Mouse (Mus musculus): ENCODE measurements around the gene Fbxl5. TPM values are rescaled to one million over a fixed set of nuclear protein-coding genes. Genes with fewer than 3 reads are reported as not detected.

Fbxl5 gene
- 57.7 and 58.4 TPM in 2 replicates for polyA plus RNA-seq (2016; fragmentation: Nextera tagmentation; extraction: Ambion mirVana)

DNA sequence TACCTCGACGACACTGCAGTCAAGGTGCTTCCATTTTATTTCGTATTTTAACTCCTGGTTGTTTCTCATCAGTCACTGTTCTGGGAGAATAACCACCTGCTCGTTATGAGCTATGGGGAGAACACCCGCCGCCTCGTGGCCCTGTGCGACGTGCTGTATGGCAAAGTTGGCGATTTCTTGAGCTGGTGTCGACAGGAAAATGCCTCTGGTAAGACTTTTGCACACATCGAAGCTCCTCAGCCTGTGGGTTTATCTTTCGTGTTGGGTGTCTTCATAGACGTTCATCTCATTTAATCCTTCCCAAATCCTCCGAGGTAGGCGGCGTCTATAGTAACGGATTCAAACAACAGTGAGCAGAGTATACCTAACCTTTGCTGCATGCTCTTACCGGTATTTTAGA, at the start of gene Fbxl5:
Gene Fbxl5 (minus strand): TSS at position 101 of the 400 bp plus-strand sequence.
- H3K27ac ChIP-seq, result no peak within 1 kb of the TSS
- WGBS, result 85% methylated on average over 19 of the region's 19 CpGs

DNA sequence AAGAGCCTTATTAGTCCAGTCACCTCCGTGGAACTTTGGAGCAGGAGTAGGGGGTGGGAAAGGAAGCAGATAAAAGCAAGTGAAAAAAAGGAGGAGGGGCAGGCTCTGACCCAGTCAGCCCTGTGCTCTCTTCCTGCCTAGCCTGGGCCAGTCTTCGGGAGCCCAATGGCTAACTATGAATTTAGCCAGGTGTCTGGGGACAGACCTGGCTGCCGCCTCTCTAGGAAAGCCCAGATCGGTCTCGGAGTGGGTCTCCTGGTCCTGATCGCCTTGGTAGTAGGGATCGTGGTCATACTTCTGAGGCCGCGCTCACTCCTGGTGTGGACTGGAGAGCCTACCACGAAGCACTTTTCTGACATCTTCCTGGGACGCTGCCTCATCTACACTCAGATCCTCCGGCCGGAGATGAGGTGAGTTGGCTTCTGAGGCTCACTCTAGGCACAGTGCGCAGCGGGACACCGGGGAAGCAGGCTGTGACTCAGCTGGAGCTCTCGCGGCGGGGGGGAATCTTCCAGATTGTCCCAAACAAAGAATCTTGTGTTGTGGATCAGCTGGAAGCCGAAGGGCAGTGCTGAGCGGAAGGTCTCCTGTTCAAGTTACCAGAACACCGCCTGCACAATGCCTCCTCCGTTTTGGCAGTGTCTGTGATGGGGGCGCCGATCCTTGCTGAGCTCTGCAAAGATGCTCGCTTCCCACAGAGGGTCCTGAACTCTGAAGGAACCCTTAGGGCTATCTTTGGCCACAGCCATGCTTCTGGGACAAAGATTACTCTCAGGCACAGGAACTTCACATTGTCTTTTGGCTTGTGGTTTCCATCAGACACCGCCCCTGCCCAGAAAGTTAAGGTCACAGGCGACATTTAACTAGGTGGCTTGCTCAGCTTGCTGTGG, 47.5 kb upstream of the Fbxl5 start:
- Histone ChIP-seq H3K4me3 (peak overlapping the region; percentile 53), H3K27ac (peak overlapping the region; percentile 81), H3K4me1 (peaks cover 16% of the 10 kb centered on the region), H3K27me3 (ENCODE audit: poor library complexity, severe bottlenecking) (peaks cover 15% of the 10 kb centered on the region), H3K36me3 (replicated peaks) (no peaks in the 10 kb centered on the region), H3K9me3 (no peaks in the 10 kb centered on the region)
- 2% methylated on average over 28 of the region's 28 CpGs for WGBS
- peak; percentile 33 for DNase-seq (ENCODE audit: extremely low spot score, low spot score)

More for the DNA sequence above, at the start of gene Fbxl5:
- Histone ChIP-seq H3K4me1 (peaks cover 5% of the 10 kb centered on the region; the same call in 1 of the 2 replicates), H3K4me3 (no peak within 1 kb of the TSS), H3K27me3 (ENCODE audit: poor library complexity, severe bottlenecking) (no peaks in the 10 kb centered on the region), H3K36me3 (replicated peaks) (no peaks in the 10 kb centered on the region), H3K9me3 (no peaks in the 10 kb centered on the region)
- no peak for DNase-seq (ENCODE audit: extremely low spot score, low spot score)

DNA sequence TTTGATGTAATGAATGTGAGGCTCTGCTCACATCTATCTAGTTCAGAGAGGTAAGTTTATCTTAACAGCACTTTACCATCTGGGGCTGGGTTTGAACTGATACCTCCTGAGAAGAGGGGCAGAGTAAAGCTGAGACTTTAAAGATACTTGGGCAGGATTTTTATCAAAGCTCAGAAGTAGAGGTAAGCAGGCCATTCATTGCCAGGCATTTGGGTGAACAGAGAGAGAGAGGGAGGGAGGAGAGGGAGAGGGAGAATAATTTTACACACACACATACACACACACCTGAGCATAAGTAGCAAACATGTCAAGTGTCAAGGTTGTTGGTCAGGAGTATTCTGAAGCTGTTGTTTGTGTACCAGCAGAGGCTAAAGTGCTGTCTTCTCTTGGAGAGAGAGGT, 46.8 kb upstream of the Fbxl5 start, which contains the start of gene Cd38:
Gene Cd38 (plus strand): TSS at position 301 of the 400 bp plus-strand sequence.
- Histone ChIP-seq H3K9me3 (no peaks in the 10 kb centered on the region), H3K27me3 (ENCODE audit: poor library complexity, severe bottlenecking) (peaks cover 15% of the 10 kb centered on the region), H3K27ac (peak within 1 kb of the TSS; percentile 81), H3K36me3 (replicated peaks) (no peaks in the 10 kb centered on the region), H3K4me1 (peaks cover 16% of the 10 kb centered on the region), H3K4me3 (peak within 1 kb of the TSS; percentile 53)
- no peak for DNase-seq (ENCODE audit: extremely low spot score, low spot score)

DNA sequence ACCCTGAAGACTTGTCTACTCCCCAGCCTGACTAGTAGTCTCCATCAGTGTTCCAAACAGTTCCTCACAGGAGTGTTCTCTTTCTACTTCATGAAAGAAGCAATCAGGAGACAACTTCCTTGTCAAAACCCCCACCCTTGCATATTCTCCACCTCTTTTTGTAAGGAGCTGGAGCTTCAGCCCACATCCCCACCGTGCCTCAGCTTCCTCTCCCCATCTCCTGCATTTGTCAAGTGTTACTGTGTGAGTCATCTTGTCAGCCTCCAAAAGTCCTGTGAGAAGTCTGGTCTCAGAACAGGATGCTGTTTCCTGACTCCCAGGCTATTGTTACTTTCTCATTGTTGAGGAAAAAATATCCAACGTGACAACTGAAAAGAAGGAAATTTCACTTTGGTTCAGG, 43.9 kb upstream of the Fbxl5 start:
- Histone ChIP-seq H3K4me3 (no peak overlapping the region), H3K27me3 (ENCODE audit: poor library complexity, severe bottlenecking) (peaks cover 15% of the 10 kb centered on the region), H3K9me3 (no peaks in the 10 kb centered on the region), H3K4me1 (peaks cover 16% of the 10 kb centered on the region), H3K27ac (no peak overlapping the region), H3K36me3 (replicated peaks) (no peaks in the 10 kb centered on the region)
- WGBS, result 84% methylated on average over 2 of the region's 2 CpGs
- DNase-seq (ENCODE audit: extremely low spot score, low spot score), result no peak

DNA sequence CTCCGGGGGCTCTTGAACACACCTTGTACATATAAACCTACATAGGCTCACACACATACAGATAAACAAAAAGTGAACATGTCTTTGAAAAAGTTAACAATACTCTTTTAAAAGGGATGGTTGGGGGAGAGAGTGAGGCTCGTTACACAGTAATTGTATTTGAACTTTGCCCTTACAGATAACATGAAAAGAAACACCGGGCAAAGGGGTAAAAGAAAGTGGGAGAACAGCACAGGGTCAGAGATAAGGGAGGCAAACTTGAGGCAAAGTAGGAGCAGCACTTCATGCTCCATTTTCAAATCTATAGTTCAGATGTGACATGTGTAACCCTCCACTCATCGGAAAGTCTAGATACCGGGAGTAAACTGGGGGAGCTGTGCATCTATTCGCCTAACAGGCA, 42.2 kb upstream of the Fbxl5 start:
- Histone ChIP-seq H3K4me1 (peaks cover 4% of the 10 kb centered on the region), H3K27me3 (ENCODE audit: poor library complexity, severe bottlenecking) (peaks cover 11% of the 10 kb centered on the region)

DNA sequence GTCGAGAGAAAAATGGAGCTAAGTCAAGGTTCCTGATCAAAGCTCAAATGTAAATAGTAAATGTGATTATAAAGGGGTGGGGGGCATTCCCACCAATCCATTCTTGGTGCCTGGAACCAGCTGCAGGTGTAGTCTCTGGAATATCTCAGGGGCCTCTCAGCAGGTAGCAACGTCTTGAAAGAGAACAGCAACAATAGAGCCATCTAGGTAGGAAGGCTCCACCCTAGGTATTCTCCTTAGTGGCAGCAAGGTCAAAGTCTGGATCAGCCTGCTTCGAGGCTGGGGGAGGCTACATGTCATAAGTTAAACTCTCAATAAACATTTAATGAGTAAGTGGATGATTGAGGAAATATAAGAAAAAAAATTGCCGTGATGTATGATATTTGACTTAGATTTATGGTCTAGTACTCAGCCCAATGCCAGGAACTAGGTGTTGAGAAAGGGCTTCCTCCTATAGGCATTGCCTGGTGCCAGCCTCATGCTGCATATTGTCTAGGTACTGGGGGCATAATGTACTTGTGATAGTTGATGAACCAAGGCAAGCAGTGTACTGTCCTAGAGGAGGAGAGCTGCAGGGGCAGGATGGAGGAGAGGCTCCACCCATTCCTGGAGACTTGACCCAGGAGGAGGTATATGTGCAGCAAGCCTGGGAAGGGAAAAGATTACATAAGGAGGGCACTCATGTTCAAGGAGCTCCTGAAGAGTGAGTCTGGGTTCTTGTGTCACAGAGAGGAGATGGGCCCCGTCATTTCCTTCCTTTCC, 39.4 kb upstream of the Fbxl5 start:
- 82% methylated on average over 5 of the region's 5 CpGs for WGBS
- H3K4me3 ChIP-seq, result no peak overlapping the region
- no peak overlapping the region for H3K27ac ChIP-seq

More for the DNA sequence above, 42.2 kb upstream of the Fbxl5 start:
- Histone ChIP-seq H3K36me3 (replicated peaks) (no peaks in the 10 kb centered on the region), H3K27ac (no peak overlapping the region), H3K9me3 (no peaks in the 10 kb centered on the region), H3K4me3 (no peak overlapping the region)
- 83% methylated on average over 6 of the region's 6 CpGs for WGBS
- no peak for DNase-seq (ENCODE audit: extremely low spot score, low spot score)

DNA sequence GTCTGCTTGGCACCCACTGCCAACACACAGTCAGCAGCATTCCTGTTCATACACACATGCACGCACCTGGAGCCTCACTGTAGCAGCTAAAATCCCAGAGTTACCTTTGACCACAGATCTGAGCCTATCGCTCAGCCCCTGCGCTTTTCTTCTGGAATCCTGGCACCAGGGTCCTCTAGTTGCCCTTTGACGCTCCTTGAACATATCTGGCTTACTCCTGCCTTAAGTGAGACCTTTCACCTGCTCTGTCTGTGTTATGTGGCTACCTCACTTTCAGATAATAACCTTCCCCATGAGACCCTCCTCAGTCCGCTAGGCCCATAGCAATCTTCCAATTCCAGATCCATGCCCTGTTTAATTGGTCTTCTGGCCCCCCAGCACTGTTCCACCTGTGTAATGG, 38.7 kb upstream of the Fbxl5 start:
- Histone ChIP-seq H3K27me3 (ENCODE audit: poor library complexity, severe bottlenecking) (no peaks in the 10 kb centered on the region), H3K9me3 (peaks cover 3% of the 10 kb centered on the region; the same call in 1 of the 2 replicates), H3K36me3 (replicated peaks) (no peaks in the 10 kb centered on the region), H3K27ac (no peak overlapping the region), H3K4me1 (no peaks in the 10 kb centered on the region), H3K4me3 (no peak overlapping the region)
- over 99% methylated on average over 5 of the region's 5 CpGs for WGBS
- DNase-seq (ENCODE audit: extremely low spot score, low spot score), result no peak

More for the DNA sequence above, 39.4 kb upstream of the Fbxl5 start:
- Histone ChIP-seq H3K36me3 (replicated peaks) (no peaks in the 10 kb centered on the region), H3K9me3 (peaks cover 3% of the 10 kb centered on the region; the same call in 1 of the 2 replicates), H3K27me3 (ENCODE audit: poor library complexity, severe bottlenecking) (no peaks in the 10 kb centered on the region), H3K4me1 (no peaks in the 10 kb centered on the region)
- no peak for DNase-seq (ENCODE audit: extremely low spot score, low spot score)

DNA sequence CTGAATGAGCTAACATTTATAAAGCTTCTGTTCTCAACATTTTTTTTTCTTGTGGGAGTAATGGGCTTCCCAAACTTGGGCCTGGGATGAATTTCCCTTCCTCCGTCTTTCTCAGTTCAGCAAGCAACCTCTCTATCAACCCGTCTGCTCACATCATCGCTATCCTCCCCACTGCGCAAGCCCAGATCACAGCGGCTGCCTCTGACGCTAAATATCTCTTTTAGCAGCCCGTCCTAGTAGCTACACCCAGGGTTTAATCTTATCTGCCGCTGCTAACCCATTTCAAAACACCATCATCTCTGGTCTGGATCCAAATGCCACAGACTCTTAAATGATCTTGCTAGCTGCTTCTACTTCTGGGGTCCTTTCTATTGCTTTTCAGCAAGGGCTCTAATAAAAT, 38.2 kb upstream of the Fbxl5 start:
- 94% methylated on average over 8 of the region's 8 CpGs for WGBS
- Histone ChIP-seq H3K4me3 (no peak overlapping the region), H3K4me1 (no peaks in the 10 kb centered on the region), H3K36me3 (replicated peaks) (no peaks in the 10 kb centered on the region), H3K9me3 (peaks cover 3% of the 10 kb centered on the region; the same call in 1 of the 2 replicates), H3K27ac (no peak overlapping the region), H3K27me3 (ENCODE audit: poor library complexity, severe bottlenecking) (no peaks in the 10 kb centered on the region)
- DNase-seq (ENCODE audit: extremely low spot score, low spot score), result no peak

DNA sequence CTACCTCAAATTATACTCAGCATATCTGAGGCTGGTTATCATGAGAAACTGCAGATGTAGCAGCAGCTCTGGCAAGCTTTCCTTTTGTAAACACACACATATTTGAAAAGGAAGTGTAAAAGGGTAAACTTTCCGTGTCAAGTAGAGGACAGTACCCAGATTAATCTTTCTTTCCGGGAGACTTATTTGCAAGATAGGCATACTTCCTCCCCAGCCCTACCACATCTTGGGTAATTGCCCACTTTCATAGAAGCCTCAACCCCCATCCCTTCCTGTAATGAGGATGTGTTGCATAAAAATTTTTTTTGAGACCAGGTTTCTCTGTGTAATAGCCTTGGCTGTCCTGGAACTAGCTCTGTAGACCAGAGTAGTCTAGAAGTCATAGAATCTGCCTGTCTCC, 34.3 kb upstream of the Fbxl5 start:
- Histone ChIP-seq H3K27ac (no peak overlapping the region), H3K4me3 (no peak overlapping the region), H3K36me3 (replicated peaks) (no peaks in the 10 kb centered on the region), H3K4me1 (no peaks in the 10 kb centered on the region), H3K27me3 (ENCODE audit: poor library complexity, severe bottlenecking) (no peaks in the 10 kb centered on the region), H3K9me3 (peaks cover 3% of the 10 kb centered on the region; the same call in 1 of the 2 replicates)
- DNase-seq (ENCODE audit: extremely low spot score, low spot score), result no peak
- 86% methylated on average over 2 of the region's 2 CpGs for WGBS

DNA sequence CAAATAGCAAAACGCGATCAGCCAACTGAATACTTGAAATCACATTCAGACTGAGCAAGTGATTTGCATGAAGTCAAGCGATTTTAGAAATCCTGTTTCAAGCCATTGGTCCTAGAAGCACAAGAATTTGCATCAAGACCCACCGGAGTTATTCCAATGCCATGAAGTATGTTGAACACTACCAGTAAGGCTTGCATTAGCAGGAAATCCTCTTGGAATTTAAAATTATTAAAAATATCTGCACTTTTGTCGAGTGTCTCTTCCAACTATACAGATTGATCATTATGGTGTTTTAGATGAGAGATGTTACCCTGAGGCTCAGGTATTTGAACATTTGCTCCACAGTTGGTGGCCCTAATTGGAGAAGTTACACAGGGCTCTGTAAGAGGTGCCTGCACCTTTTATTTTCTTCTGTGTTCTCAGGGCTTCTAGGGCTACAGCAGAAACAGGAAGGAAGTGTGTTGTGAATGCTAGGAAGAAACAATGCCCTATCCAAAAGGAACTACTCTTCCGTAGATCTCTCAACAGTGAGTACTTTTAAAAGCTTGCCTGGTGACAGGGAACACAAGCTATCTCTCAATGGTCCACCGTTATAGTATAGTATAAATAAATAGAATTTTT, 32.5 kb upstream of the Fbxl5 start:
- H3K4me3 ChIP-seq, result no peak overlapping the region
- no peaks in the 10 kb centered on the region for H3K4me1 ChIP-seq
- no peak for DNase-seq (ENCODE audit: extremely low spot score, low spot score)
- no peaks in the 10 kb centered on the region for H3K27me3 ChIP-seq (ENCODE audit: poor library complexity, severe bottlenecking)
- no peak overlapping the region for H3K27ac ChIP-seq
- 86% methylated on average over 7 of the region's 7 CpGs for WGBS
- H3K36me3 ChIP-seq (replicated peaks), result no peaks in the 10 kb centered on the region
- H3K9me3 ChIP-seq, result peaks cover 3% of the 10 kb centered on the region; the same call in 1 of the 2 replicates

DNA sequence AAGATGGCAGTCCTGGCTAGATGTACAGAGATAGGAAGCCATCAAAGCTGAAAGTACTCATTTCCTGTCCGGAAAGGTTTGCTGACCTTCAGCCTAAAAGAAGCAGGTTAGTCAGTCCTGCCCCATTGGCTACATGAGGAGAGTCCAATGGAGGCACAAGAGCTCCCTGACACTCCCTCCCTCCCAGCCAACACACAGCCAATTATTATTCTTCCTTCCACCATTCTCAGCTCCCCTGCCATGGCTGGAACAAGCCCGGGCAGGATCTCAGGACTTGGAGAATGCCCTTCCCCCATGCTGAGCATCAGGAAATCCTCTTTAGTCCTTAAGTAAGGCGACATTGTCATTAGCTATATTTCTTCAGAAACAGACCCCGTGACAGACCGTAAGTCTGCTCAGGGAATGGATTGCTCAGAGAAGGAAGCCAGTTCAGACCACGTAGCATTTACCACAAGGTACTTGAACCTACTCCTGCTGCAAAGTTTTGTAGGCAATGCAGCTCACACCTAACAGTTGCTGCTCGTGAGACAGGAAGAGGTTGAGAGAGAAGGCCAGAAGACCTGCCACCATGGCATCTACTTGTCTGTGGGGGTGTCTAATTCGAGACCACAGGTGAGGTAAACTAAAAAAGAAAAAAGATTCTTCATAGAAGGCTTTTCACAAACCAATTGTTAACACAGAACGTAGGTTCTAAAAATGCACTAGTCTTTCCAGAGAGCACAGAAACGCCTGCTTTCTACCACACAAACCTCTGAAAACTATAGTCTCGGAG, 31.8 kb upstream of the Fbxl5 start:
- WGBS, result 81% methylated on average over 11 of the region's 11 CpGs

DNA sequence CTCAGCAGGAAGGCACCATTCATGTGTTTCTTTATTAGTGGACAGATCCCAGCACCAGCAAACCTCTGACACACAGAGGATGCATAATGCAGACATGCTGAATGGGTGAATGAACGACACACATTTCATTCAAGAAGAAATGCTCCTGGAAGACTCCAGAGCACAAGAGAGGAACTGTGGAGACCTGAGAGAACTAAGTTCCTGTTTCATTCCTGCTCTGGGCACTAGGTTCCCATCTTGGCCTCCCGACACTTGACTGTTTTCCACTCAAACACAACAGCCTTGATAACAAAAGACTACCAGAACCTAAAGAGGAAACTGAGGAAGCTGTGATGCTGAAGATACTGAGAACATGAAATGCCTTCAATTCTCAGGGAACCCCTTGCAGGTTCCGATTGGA, 26.8 kb upstream of the Fbxl5 start:
- no peak for DNase-seq (ENCODE audit: extremely low spot score, low spot score)
- WGBS, result 86% methylated on average over 3 of the region's 3 CpGs
- no peaks in the 10 kb centered on the region for H3K36me3 ChIP-seq (replicated peaks)
- H3K4me3 ChIP-seq, result no peak overlapping the region
- peaks cover 5% of the 10 kb centered on the region; the same call in 1 of the 2 replicates for H3K9me3 ChIP-seq
- peaks cover 7% of the 10 kb centered on the region for H3K4me1 ChIP-seq
- H3K27ac ChIP-seq, result no peak overlapping the region
- no peaks in the 10 kb centered on the region for H3K27me3 ChIP-seq (ENCODE audit: poor library complexity, severe bottlenecking)

More for the DNA sequence above, 31.8 kb upstream of the Fbxl5 start:
- Histone ChIP-seq H3K4me1 (no peaks in the 10 kb centered on the region), H3K9me3 (peaks cover 3% of the 10 kb centered on the region; the same call in 1 of the 2 replicates), H3K36me3 (replicated peaks) (no peaks in the 10 kb centered on the region), H3K27me3 (ENCODE audit: poor library complexity, severe bottlenecking) (no peaks in the 10 kb centered on the region), H3K27ac (no peak overlapping the region), H3K4me3 (no peak overlapping the region)
- DNase-seq (ENCODE audit: extremely low spot score, low spot score), result no peak

Measured in forebrain, embryonic 10.5 days (tissue).